Mouse (Mus musculus) liver (tissue): ENCODE data around the gene Sirt1.
A peak's percentile ranks its signal among the peaks of the same experiment; 100 is the strongest.
"Not testable (repeated sequence)": the region's sequence is repeated elsewhere in the genome, so short reads cannot be mapped to it uniquely, and the experiment has no call there.

Source experiments
- DNase-seq: peaks from one replicate; pipeline ENCODE4 v3.0.0-alpha.2; 2020; ENCODE audit warnings: mixed read lengths

The Sirt1 gene

GRCm38 (mm10) chr10:63381498-63382280, at the start of gene Sirt1:
Gene Sirt1, minus strand, starts transcription at chr10:63381704.
- peak; percentile 9 for DNase-seq

- peak; percentile 94 for DNase-seq
These were observed 48.3 kb upstream of the Sirt1 start, which contains the start of gene Ctnna3 for GRCm38 (mm10) chr10:63429785-63430305. Gene Ctnna3, plus strand, starts transcription at chr10:63430098.

- DNase-seq = peak; percentile 96
These were observed 47.9 kb upstream of the Sirt1 start for GRCm38 (mm10) chr10:63429380-63429779.

- no peak for DNase-seq
These were observed 47.5 kb upstream of the Sirt1 start for GRCm38 (mm10) chr10:63429023-63429340.

GRCm38 (mm10) chr10:63428243-63429022, 46.9 kb upstream of the Sirt1 start:
- peak; percentile 55 for DNase-seq

GRCm38 (mm10) chr10:63427146-63427545, 45.6 kb upstream of the Sirt1 start:
- no peak for DNase-seq

- DNase-seq = peak; percentile 61
These were observed 42.9 kb upstream of the Sirt1 start for GRCm38 (mm10) chr10:63424475-63424814.

- peak; percentile 45 for DNase-seq
These were observed 42.3 kb upstream of the Sirt1 start for GRCm38 (mm10) chr10:63423591-63424474.

GRCm38 (mm10) chr10:63422736-63422992, 41.2 kb upstream of the Sirt1 start:
- no peak for DNase-seq

GRCm38 (mm10) chr10:63421739-63422735, 40.5 kb upstream of the Sirt1 start, which contains the start of gene Gm7075:
Gene Gm7075, minus strand, starts transcription at chr10:63421789.
- peak; percentile 82 for DNase-seq

GRCm38 (mm10) chr10:63417061-63417460, 35.6 kb upstream of the Sirt1 start:
- no peak for DNase-seq

- DNase-seq = no peak
These were observed 34.3 kb upstream of the Sirt1 start for GRCm38 (mm10) chr10:63415850-63416249.

GRCm38 (mm10) chr10:63415287-63415686, 33.8 kb upstream of the Sirt1 start:
- no peak for DNase-seq

- DNase-seq = no peak
These were observed 31.3 kb upstream of the Sirt1 start for GRCm38 (mm10) chr10:63412756-63413155.

- DNase-seq = not testable (repeated sequence)
These were observed 30.2 kb upstream of the Sirt1 start for GRCm38 (mm10) chr10:63411674-63412073.

- DNase-seq = no peak
These were observed 28.9 kb upstream of the Sirt1 start for GRCm38 (mm10) chr10:63410162-63410956.

- no peak for DNase-seq
These were observed 22.1 kb upstream of the Sirt1 start for GRCm38 (mm10) chr10:63403636-63404035.

GRCm38 (mm10) chr10:63402731-63403504, 21.4 kb upstream of the Sirt1 start:
- no peak for DNase-seq

- DNase-seq = no peak
These were observed 15.5 kb upstream of the Sirt1 start for GRCm38 (mm10) chr10:63396963-63397362.

GRCm38 (mm10) chr10:63388948-63389347, 7.4 kb upstream of the Sirt1 start:
- DNase-seq = no peak
